Mouse (Mus musculus) G1E-ER4 (cell line): ENCODE measurements around the gene Dock2. TPM values are rescaled to one million over a fixed set of nuclear protein-coding genes. Genes with fewer than 3 reads are reported as not detected.

Source experiments
- GATA1 ChIP-seq: IDR thresholded peaks from one replicate; pipeline ENCODE4 v1.8.0; 2012; ENCODE audit warnings: low read length, inconsistent platforms
- polyA plus RNA-seq: library from polyadenylated mRNA; stranded (reverse); fragments of >175 nt; gene quantifications from 2 replicates; pipeline ENCODE4 v1.2.3, GENCODE M21; 2012

The Dock2 gene
- polyA plus RNA-seq, 1 experiment = 3.2 TPM

GRCm38 (mm10) chr11:34258849-34259469, 524.7 kb downstream of the Dock2 start:
- no peak for TF ChIP-seq GATA1

- no peak for TF ChIP-seq GATA1
Measured at GRCm38 (mm10) chr11:34257548-34258189, 526.0 kb downstream of the Dock2 start.

GRCm38 (mm10) chr11:34242979-34243378, 540.7 kb downstream of the Dock2 start:
- TF ChIP-seq GATA1 = no peak

- no peak for TF ChIP-seq GATA1
Measured at GRCm38 (mm10) chr11:34240252-34240651, 543.4 kb downstream of the Dock2 start.

- TF ChIP-seq GATA1 = no peak
Measured at GRCm38 (mm10) chr11:34239691-34240090, 544.0 kb downstream of the Dock2 start.

- no peak for TF ChIP-seq GATA1
Measured at GRCm38 (mm10) chr11:34236885-34237284, 546.8 kb downstream of the Dock2 start.

- TF ChIP-seq GATA1 = no peak
Measured at GRCm38 (mm10) chr11:34236091-34236759, 547.5 kb downstream of the Dock2 start.

- no peak for TF ChIP-seq GATA1
Measured at GRCm38 (mm10) chr11:34228758-34229364, 554.8 kb downstream of the Dock2 start.

GRCm38 (mm10) chr11:34227180-34227579, 556.5 kb downstream of the Dock2 start:
- no peak for TF ChIP-seq GATA1

- no peak for TF ChIP-seq GATA1
Measured at GRCm38 (mm10) chr11:34212853-34213252, 570.8 kb downstream of the Dock2 start.

GRCm38 (mm10) chr11:34207989-34208388, 575.7 kb downstream of the Dock2 start, which contains the start of gene Foxi1:
Foxi1 (minus strand) TSS chr11:34208089.
- TF ChIP-seq GATA1 = no peak

GRCm38 (mm10) chr11:34202769-34203168, 580.9 kb downstream of the Dock2 start:
- TF ChIP-seq GATA1 = no peak

GRCm38 (mm10) chr11:34195142-34195541, 588.5 kb downstream of the Dock2 start:
- TF ChIP-seq GATA1 = no peak

GRCm38 (mm10) chr11:34194158-34194941, 589.3 kb downstream of the Dock2 start:
- no peak for TF ChIP-seq GATA1

- TF ChIP-seq GATA1 = no peak
Measured at GRCm38 (mm10) chr11:34193658-34194057, 590.0 kb downstream of the Dock2 start.
